Mouse (Mus musculus): ENCODE measurements around the gene Zcchc2. TPM values are rescaled to one million over a fixed set of nuclear protein-coding genes. Genes with fewer than 3 reads are reported as not detected.

Gene Zcchc2
- polyA plus RNA-seq, 1 experiment from 2014 or later, result 1.2 TPM

DNA sequence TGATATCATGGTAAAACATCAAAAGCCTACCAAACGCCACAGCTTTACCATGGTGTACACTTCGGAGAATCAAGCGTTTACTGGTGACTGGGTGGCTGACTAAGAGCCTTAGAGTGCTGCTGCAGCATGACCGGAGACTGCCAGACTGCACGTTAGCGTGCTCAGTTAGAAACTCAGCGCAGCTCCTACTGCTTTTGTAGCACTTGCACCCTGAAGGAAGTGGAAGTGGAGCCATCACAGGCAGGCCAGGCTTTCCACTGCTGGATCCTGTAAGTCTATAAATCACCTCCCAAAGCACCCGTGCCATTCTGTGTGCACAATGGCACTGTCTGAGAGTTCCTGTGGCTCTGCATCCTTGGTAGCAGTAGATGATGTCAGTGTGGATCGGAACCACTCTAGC lies 52.0 kb downstream of the Zcchc2 start:
- H3K9me3 ChIP-seq (replicated peaks), result no peaks in the 10 kb centered on the region
- ATAC-seq (ENCODE audit: low read depth) (no peak), DNase-seq (no peak)
- no peak overlapping the region for H3K4me3 ChIP-seq (replicated peaks)
- WGBS (ENCODE audit: insufficient replicate concordance), result 76% methylated on average over 9 of the region's 9 CpGs
- no peak overlapping the region for H3K27ac ChIP-seq
- no peaks in the 10 kb centered on the region for H3K36me3 ChIP-seq
- no peak overlapping the region for H3K4me2 ChIP-seq
- no peaks in the 10 kb centered on the region for H3K27me3 ChIP-seq
- no peak overlapping the region for H3K9ac ChIP-seq
- no peaks in the 10 kb centered on the region for H3K4me1 ChIP-seq (replicated peaks)

DNA sequence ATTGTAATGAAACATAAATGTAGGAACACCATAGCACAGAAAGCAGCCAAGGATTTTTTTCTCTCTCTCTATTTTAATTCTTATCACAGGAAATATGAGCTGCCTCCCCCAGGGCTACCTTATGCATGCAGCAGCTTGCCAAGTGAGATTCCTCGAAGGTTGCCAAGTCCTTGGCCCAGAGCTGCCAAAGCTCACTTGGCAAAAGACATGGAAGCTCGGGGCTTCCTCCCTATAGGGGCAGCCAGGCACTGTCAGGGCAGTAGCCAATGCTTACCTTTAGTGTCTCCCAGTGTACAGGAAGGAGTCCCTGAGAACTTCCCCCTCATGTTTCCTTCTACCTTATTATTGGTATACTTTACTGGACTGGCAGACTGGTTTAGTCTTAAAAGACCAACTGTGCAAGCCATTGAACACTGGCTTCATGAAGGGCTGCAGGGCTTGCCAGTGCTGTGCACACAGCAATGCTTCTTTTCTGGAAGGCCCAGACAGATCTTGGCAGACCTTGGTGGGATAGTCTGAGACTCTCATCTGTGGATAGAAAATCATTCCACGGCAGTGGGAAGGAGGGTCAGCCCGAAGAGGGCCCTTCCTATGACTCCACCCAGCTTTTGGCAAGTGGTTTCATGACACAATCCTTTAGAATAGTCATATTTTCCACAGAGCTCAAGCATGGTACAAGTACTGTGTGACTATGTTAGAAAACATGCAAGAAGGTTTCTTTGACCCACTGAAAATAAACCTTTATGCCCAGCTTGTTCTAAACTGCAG lies 53.0 kb downstream of the Zcchc2 start:
- ATAC-seq (ENCODE audit: low read depth) (no peak), DNase-seq (no peak)
- Histone ChIP-seq H3K9ac (no peak overlapping the region), H3K27me3 (no peaks in the 10 kb centered on the region), H3K27ac (no peak overlapping the region), H3K4me2 (no peak overlapping the region), H3K9me3 (replicated peaks) (no peaks in the 10 kb centered on the region), H3K36me3 (no peaks in the 10 kb centered on the region), H3K4me3 (replicated peaks) (no peak overlapping the region), H3K4me1 (replicated peaks) (no peaks in the 10 kb centered on the region)
- WGBS (ENCODE audit: insufficient replicate concordance), result 52% methylated on average over 4 of the region's 4 CpGs

DNA sequence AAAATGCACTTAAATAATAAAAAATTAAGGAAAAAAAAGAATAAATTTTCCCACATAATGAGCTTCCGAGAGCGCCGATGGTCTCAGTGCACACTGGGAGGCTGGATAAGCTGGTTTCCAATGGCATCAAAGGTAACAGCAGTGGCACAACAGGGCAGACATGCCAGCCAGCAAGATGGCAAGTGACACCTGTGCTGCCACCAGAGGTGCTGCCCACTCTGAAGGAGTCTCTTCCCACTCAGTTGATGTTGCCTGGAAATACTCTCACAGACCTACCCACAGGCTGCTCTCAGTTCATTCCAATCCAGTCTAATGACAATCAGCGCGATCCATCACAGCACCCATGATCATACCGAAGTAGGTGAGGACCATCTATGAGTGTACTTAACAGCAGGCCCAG lies 58.8 kb downstream of the Zcchc2 start:
- Histone ChIP-seq H3K27me3 (no peaks in the 10 kb centered on the region), H3K4me3 (replicated peaks) (no peak overlapping the region), H3K27ac (no peak overlapping the region), H3K4me1 (replicated peaks) (no peaks in the 10 kb centered on the region), H3K9me3 (replicated peaks) (no peaks in the 10 kb centered on the region), H3K9ac (no peak overlapping the region), H3K36me3 (no peaks in the 10 kb centered on the region), H3K4me2 (no peak overlapping the region)
- WGBS (ENCODE audit: insufficient replicate concordance), result 80% methylated on average over 6 of the region's 6 CpGs
- DNase-seq, result no peak
- no peak for ATAC-seq (ENCODE audit: low read depth)

DNA sequence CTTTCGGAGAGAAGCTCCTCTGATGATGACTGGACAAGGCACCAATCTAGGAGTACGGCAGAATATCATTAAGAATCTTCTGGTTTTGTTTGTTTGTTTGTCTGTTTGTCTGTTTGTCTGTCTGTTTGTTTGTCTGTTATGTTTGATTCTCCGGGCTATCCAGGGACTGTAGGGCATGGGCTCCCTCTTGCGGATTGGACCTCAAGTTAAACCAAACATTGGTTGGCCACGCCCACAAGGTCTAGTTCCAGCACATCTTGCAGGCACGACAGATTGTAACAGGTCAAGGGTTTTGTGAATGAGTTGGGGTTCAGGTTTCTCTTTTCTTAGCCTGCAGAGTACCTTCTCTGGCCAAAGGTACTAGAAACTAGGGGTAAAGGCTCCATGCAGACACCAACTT lies 64.8 kb downstream of the Zcchc2 start:
- DNase-seq (no peak), ATAC-seq (ENCODE audit: low read depth) (no peak)
- Histone ChIP-seq H3K9me3 (replicated peaks) (no peaks in the 10 kb centered on the region), H3K27me3 (no peaks in the 10 kb centered on the region), H3K4me3 (replicated peaks) (no peak overlapping the region), H3K36me3 (no peaks in the 10 kb centered on the region), H3K27ac (no peak overlapping the region), H3K4me1 (replicated peaks) (no peaks in the 10 kb centered on the region), H3K4me2 (no peak overlapping the region), H3K9ac (no peak overlapping the region)
- 57% methylated on average over 6 of the region's 6 CpGs for WGBS (ENCODE audit: insufficient replicate concordance)

DNA sequence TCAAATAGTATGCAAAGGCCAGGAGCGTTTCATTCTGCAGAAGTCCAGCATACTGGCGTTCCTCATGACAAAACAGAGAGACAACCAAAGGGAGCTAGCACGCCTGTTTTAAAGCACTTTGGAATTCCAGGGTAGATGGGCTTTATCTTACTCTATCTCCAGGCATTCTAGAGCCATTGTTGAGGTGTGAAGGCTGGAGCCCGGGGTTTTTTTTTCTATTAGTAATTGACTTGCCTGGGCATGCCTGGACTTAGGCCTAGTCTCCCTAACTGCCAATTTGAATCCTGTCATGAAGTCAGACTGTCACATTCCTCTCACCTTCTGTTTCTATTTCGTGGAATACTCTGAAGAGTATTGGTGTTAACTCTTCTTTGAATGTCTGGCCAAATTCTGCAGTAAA lies 68.1 kb downstream of the Zcchc2 start:
- no peaks in the 10 kb centered on the region for H3K4me1 ChIP-seq (replicated peaks)
- no peaks in the 10 kb centered on the region for H3K27me3 ChIP-seq
- no peaks in the 10 kb centered on the region for H3K36me3 ChIP-seq
- H3K4me3 ChIP-seq (replicated peaks), result no peak overlapping the region
- H3K9me3 ChIP-seq (replicated peaks), result no peaks in the 10 kb centered on the region
- 48% methylated on average over 5 of the region's 5 CpGs for WGBS (ENCODE audit: insufficient replicate concordance)
- ATAC-seq (ENCODE audit: low read depth) (no peak), DNase-seq (no peak)
- no peak overlapping the region for H3K27ac ChIP-seq
- no peak overlapping the region for H3K4me2 ChIP-seq
- no peak overlapping the region for H3K9ac ChIP-seq

DNA sequence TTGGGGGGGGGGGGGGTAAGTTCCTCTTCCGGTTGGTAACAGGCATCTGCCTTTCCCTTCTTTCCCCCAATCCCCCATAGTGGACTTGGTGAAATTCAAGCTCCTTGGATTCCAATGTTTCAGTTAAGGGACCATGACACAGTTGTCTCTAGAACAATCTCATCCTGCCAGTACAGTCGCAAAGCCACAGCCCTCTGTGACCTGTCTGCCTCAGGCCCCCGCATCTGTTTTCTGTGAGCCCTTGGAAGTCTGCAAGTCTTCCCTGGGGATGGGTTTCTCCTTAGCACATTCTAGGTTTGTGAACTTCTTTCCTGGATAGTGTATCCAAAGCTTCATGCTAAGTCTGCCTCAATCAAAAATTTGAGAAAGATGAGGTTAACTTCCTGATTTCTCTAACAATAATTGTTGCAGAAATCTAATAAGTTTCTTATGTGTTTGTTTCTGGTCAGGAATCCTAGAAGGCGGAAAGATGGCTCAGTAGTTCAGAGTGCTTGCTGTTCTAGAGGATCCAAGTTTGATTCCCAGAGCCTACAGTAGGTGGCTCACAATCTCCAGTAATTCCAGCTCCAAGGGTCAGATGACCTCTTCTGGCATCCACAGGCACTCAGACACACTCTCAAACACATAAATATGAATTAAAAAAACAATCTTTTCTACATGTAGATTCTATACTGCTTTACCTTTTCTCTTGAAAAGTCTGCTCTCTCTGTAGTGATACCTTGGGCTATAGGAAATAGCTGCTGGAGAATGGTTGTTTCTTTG lies 69.5 kb downstream of the Zcchc2 start:
- Histone ChIP-seq H3K36me3 (no peaks in the 10 kb centered on the region), H3K4me3 (replicated peaks) (no peak overlapping the region)

DNA sequence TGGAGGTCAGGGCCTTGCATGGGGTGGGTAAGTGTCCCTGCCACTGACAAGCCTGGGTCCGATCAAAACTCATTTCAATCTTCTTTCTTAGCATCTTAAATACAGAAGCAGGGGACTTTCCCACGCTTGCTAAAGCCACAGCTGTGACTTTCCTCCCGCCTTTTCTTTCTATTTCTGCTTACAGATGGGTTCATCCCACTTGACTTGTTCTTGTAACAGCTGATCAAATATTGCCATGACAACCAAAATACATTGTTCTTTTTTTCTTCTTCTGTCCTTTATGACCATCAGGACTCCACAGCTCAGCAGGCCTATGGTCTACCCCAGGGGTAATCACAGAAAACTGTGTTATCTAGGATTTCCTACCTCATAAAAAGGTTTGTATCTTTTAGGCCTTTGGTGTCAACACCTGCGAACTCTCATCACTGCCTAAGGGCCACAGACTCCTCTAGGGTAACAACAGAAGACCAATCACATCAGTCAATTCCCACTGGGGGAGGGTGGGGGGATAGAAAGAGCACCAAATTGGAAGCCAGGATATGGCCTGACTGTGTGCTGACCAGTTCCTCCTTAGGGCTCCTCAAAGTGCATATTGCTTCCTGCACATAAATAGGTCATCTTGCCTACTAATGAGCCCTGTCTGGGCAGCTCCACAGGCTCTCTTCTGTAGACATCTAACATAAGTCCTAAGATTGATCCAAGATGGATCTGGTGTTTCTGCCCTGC lies 71.1 kb downstream of the Zcchc2 start:
- ATAC-seq (ENCODE audit: low read depth) (no peak), DNase-seq (no peak)
- WGBS (ENCODE audit: insufficient replicate concordance), result 60% methylated on average over 4 of the region's 4 CpGs
- H3K4me2 ChIP-seq, result no peak overlapping the region
- H3K27me3 ChIP-seq, result no peaks in the 10 kb centered on the region
- H3K4me1 ChIP-seq (replicated peaks), result no peaks in the 10 kb centered on the region
- no peaks in the 10 kb centered on the region for H3K36me3 ChIP-seq
- H3K9me3 ChIP-seq (replicated peaks), result no peaks in the 10 kb centered on the region
- H3K27ac ChIP-seq, result no peak overlapping the region
- H3K9ac ChIP-seq, result no peak overlapping the region
- no peak overlapping the region for H3K4me3 ChIP-seq (replicated peaks)

More for the DNA sequence above, 69.5 kb downstream of the Zcchc2 start:
- Histone ChIP-seq H3K9ac (no peak overlapping the region), H3K27me3 (no peaks in the 10 kb centered on the region), H3K4me2 (no peak overlapping the region), H3K27ac (no peak overlapping the region), H3K4me1 (replicated peaks) (no peaks in the 10 kb centered on the region), H3K9me3 (replicated peaks) (no peaks in the 10 kb centered on the region)
- WGBS (ENCODE audit: insufficient replicate concordance), result 56% methylated on average over 4 of the region's 4 CpGs
- ATAC-seq (ENCODE audit: low read depth) (no peak), DNase-seq (no peak)

DNA sequence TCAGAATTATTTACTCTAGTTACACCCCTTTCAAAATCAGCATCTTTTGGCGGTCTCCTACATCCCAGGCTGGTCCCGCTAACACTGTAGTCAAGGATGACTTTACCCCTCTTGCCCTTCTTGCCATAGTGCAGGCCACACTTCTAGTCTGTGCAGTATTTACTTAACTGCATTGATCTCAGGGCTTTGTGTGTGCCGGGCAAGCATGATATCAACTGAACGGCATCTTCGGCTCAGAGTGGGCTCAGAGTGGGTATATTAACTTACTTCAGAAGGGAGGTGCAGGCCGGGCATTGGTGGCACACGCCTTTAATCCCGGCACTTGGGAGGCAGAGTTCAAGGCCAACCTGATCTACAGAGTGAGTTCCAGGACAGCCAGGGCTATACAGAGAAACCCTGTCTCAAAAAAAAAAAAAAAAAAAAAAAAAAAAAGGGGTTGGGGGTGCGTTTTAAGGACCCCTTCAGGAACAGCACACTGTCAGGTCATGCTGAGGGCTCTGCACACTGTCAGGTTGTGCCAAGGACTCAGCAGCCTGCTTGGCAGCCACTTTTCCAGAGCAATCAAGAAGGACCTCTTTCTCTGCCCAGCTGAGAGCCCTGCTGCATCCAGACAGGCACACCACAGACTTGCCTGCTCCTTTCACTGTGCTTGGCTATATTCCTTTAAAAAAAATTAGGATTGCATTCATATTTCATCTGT lies 72.8 kb downstream of the Zcchc2 start:
- DNase-seq (no peak), ATAC-seq (ENCODE audit: low read depth) (no peak)
- WGBS (ENCODE audit: insufficient replicate concordance), result 78% methylated on average over 9 of the region's 9 CpGs
- no peak overlapping the region for H3K4me2 ChIP-seq
- H3K4me1 ChIP-seq (replicated peaks), result no peaks in the 10 kb centered on the region
- no peak overlapping the region for H3K4me3 ChIP-seq (replicated peaks)
- no peak overlapping the region for H3K9ac ChIP-seq
- no peaks in the 10 kb centered on the region for H3K9me3 ChIP-seq (replicated peaks)
- H3K36me3 ChIP-seq, result no peaks in the 10 kb centered on the region
- no peaks in the 10 kb centered on the region for H3K27me3 ChIP-seq
- no peak overlapping the region for H3K27ac ChIP-seq

DNA sequence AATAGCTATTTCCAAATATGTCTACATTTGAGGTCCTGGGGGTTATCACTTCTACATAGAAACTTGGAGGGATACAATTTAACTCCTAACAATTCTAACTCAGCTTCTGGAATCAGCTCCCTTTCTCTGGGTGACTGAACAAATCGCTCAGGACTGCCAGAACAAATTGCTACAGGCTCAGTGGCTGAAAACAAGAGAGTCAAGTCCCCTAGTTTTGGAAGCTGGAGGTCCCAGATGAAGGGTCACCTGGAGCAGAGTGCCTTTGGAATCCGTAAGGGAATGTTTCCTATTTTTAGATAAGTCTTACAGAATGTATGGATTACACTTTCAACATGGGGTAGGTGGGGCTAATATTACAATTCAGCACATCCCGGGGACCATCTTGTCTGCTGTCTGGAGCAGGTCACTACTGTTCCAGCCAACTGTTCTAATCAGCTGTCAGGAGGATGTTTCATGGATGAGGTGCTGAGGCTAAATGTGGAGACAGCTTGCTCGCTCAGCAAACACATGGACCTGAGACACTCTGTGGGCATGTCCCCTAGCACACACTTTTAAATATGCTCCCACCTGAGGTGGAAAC lies 73.5 kb downstream of the Zcchc2 start:
- H3K27me3 ChIP-seq, result no peaks in the 10 kb centered on the region
- WGBS (ENCODE audit: insufficient replicate concordance), result 66% methylated on average over 4 of the region's 4 CpGs
- DNase-seq (no peak), ATAC-seq (ENCODE audit: low read depth) (no peak)
- no peaks in the 10 kb centered on the region for H3K4me1 ChIP-seq (replicated peaks)
- no peak overlapping the region for H3K4me3 ChIP-seq (replicated peaks)
- H3K36me3 ChIP-seq, result no peaks in the 10 kb centered on the region
- no peaks in the 10 kb centered on the region for H3K9me3 ChIP-seq (replicated peaks)
- no peak overlapping the region for H3K4me2 ChIP-seq
- H3K27ac ChIP-seq, result no peak overlapping the region
- no peak overlapping the region for H3K9ac ChIP-seq

DNA sequence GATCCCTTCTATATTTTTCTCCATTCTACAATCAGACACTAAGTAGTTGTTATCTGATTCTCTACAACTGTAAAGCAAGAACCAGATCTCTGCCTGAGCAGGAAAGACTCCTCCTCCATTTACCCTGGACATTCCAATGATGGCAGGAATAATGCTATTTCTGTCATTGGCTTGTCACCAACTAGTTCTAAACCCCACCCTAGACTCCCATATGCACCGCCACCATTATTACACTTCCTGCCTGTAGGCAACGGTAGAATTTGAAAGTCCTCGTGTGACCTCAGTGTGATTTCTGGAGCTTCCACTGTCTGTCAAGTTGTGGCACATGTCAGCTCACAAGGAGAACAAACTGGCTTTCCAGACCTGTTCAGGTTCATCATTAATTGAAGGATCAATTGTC lies 74.1 kb downstream of the Zcchc2 start:
- WGBS (ENCODE audit: insufficient replicate concordance), result 51% methylated on average over 3 of the region's 3 CpGs
- DNase-seq (no peak), ATAC-seq (ENCODE audit: low read depth) (no peak)
- Histone ChIP-seq H3K27me3 (no peaks in the 10 kb centered on the region), H3K4me3 (replicated peaks) (no peak overlapping the region), H3K27ac (no peak overlapping the region), H3K9ac (no peak overlapping the region), H3K9me3 (replicated peaks) (no peaks in the 10 kb centered on the region), H3K4me2 (no peak overlapping the region), H3K4me1 (replicated peaks) (no peaks in the 10 kb centered on the region), H3K36me3 (no peaks in the 10 kb centered on the region)

DNA sequence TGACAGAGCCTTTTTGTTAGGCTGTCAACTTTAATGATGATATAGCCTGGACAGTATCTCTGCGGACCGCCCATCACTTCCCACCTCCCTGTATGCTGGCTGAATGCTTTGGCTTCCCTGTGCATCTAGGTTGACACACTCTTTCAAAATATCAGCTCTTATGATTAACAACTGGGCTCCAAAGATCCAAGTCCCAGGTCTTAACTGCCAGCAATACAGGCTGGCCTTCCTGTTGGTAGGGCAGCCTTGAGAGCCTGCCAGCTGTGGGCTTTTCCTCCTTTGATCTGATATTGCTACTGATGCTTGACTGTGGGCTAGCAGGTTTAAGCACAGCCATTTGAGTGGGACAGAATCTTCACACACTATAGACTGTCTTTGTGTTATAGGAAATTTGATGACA lies 74.5 kb downstream of the Zcchc2 start:
- no peaks in the 10 kb centered on the region for H3K36me3 ChIP-seq
- no peak overlapping the region for H3K9ac ChIP-seq
- H3K4me1 ChIP-seq (replicated peaks), result no peaks in the 10 kb centered on the region
- no peak overlapping the region for H3K4me3 ChIP-seq (replicated peaks)
- H3K27ac ChIP-seq, result no peak overlapping the region
- no peaks in the 10 kb centered on the region for H3K9me3 ChIP-seq (replicated peaks)
- H3K4me2 ChIP-seq, result no peak overlapping the region
- WGBS (ENCODE audit: insufficient replicate concordance), result 81% methylated on average over 2 of the region's 2 CpGs
- ATAC-seq (ENCODE audit: low read depth), result no peak
- no peak for DNase-seq
- no peaks in the 10 kb centered on the region for H3K27me3 ChIP-seq
